Mouse (Mus musculus) neural tube, embryonic 10.5 days (tissue): ENCODE measurements around the gene Cep85l.
A peak's percentile ranks its signal among the peaks of the same experiment; 100 is the strongest.

ENCODE experiments used
- DNase-seq: peaks from one replicate; pipeline ENCODE4 v3.0.0-alpha.2; 2017; ENCODE audit warnings: low spot score; ENCODE audit errors: extremely low spot score

The Cep85l gene

DNA sequence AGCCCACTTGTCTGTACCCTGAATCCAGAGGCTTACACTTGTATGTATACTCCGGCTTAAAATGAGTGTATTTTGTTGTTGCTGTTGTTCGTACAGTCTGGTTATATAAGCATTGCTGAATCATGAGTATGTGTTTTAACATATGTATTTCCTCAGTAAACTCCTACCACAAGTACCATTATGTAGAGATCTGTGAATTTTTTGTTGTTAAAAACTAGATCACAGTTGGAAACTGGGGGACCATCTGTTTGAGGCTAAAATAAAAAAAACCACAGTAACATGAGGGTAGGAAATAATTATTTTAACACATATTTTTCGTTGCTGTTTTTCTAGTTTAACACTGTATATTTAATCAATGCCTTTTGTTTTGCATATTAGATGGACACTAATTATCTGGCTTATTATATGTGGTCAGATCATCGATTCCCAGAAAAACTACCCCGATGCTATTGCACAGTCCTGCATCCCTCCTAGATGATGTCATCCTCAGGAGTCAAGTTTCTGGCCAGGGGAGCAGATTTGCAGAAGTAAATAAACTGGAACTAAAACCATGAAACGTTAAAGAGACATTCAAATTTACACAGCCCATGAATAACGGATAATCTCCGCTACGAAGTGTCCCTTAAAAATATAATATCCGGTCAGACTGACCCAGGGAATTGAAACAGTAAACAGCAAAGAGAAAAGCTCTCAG lies 18.2 kb upstream of the Cep85l start:
- DNase-seq = no peak

DNA sequence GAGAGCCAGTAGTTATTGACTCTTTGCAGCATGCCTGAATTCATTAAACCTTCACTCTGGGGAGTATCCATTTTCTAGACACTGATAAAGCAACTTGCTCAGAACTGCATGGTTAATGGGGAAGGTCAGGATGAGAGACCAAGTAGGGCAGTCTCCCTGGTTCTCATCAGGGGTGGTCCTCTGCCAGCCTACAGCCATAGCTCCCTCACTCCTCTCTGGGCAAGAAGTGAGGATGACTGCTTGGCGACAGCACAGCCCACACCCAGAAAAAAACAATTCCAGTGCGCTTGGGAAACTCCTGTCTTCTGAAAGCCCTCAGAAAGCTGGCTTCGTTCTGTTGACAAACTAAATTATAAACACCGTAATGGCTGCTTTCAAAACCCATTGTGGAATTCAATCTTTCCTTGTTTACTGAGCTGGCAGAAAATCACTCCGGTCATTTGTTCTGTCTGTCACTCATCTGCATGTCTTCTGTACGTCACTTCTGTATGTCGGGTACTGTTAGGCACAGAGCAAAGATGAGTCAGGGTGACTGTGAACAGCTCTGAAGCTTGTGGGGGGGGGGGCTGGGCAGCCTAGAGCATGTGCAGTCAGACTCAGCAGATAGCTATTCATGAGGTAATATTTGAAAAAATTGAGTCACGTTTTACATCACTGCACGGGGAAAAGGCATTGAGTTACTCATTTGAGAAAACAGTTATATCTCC lies 15.3 kb upstream of the Cep85l start:
- no peak for DNase-seq

DNA sequence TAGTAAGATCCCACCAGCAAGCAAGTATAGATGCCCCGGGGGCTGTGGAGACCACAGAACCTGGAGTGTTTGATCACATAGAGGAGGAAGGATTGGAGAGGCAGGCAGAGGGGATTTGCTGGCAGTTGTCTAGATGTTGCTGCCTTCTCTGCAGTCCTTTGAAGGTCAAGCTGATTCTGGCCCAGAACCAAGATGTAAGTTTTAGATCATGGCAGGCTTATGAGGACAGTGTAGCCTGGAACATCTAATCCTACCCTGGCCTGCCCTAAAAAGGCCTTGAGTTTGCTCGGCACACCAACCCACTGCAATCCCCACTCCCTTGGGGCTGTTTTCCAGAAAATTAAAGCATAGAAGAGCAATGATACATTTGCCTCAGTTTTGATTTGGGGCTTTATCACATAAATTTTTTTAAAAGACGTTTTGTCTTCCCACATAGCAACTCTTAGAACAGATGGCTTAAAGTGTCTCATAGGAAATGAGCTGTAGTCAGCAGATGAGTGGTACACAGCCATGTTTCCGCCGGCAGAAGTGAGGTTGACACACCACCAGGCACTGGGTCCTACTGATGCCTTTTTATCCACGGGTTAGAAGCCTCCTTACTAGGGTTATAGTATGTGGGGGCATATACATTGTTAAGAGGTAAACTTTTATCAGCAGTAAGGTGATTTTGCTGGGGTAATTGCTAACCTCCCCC lies 8.6 kb upstream of the Cep85l start:
- DNase-seq = no peak

DNA sequence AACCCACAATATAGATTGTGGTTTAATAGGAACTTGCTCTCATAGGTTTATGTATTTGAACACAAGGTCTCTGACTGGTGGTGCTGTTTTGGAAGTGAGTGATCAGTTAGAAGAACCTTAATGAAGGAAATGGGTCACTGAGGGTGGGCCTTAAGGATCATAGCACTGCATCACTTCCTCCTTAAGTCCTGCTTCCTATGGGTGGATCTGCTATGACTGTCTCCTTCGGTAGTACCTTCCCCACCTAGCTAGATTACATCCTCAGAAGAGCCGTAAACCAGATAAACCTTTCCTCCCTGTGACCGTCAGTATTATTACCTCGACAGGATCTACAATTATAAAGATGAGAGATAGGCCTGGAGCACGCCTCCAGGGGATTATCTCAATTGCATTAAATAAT lies 5.7 kb upstream of the Cep85l start:
- no peak for DNase-seq

DNA sequence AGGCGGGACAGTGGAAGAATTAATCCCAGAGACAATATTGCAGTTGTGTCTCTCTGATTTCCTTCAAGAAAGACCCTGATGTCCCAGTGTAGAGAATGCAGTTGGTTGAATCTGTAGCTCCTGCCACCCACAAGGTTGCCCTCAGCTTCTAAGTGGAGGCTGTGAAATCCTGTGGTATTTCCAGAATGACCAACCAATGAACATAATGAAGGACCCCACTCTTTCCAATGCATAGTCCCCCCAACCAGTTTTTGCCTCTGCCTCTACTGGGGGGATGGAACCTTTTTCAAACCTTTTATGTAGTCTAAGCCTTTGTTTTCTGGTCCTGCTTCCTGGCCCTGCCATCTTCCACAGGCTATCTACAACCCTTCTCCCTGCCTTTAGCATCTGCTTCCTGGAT lies 5.1 kb upstream of the Cep85l start:
- no peak for DNase-seq

DNA sequence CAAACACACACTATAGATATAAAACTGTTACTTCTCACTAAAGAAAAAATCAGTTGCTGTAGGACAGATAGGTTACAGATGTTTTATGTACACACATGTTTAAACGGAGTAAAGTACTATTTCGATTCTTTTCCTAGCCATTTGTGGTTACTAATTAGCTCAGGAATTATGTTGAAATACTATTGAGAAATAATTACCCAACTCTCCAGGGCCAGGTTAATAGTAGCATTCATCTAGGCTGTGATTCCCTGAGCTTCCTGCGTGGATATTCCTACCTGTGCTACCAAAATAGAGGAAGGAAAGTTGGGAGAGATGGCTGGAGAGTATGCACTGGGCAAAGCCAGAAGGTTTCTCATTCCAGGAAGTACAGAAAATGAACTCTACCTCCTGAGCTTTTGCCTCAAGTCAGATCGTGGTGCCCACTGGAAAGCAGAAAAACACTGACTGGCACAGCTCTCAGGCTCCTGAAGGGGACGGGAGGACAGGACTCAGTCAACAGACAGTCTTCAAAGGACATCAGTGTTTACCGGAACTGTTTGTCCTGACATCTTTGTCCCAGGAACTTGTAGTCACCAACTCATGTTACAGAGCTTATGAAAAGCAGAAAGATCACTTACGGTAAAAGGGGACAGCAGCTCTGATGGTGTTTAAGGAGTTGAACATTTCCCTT lies 3.1 kb upstream of the Cep85l start:
- no peak for DNase-seq

DNA sequence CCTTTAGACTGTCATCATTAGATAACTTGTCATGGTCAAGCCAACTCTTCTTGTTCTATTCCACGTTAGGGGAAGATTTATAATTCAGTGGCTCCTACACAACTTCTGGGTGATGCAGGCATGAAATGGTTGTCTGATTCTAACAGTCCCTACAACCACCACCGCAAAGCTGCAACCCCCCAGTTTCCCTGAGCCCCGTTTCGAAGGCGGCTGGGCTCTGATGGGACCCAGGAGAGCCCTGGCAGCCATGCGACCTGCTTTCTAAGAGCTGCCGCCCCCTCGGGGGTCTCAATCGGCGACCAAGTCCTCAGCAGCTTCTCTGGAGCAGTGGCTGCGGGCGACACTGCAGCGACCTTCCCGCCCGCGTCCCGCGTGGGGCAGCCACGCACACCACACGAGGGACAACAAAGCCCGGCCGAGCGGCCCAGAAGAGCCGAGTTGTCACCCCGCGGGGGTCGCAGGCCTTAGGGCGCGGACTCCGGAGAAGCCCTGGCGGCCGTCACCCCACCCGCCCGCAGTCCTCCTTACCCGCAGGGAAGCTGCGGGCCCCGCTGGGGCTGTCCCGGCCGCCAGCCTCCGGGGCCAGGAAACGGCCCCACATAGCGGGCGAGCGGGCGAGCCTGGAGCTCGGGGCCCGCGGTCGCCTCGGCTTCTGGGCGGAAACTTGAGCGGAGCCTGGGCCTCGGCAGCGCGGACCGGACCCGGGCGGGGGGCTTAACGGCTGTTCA lies 602 bp downstream of the Cep85l start:
- peak; percentile 75 for DNase-seq

DNA sequence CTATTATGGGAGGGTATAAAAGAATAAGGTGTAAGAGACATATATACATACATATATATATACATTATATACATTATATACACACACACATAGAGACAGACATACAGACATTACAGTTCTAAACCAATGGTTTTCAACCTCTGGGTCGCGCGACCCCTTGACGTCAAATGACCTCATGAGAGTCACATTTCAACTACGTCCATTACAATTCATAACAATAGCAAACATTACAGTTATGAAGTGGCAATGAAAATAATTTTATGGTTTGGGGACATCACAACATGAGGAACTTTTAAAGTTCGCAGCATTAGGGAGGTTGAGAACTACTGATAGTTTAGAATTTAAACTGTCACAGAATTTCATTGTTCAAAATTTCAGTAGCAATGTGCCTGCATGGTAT lies 1.5 kb downstream of the Cep85l start:
- DNase-seq = no peak

DNA sequence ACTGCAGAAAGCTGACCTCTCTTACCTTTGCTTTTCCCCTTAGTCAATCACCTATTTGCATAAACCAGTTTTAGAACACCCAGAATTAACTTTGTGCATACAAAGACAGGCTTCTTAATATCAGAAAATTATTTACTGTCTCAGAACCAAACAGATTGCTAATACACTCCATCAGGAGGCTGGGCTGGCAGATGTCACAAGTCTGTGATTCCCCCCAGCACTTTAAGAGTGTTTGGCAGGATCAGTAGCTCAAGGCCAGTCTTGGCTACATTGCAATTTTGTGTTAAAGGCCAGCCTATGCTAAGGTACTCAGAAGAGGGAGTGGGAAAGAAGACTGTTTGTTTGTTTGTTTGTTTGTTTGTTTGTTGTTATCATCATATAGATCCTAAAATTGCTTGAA lies 2.7 kb downstream of the Cep85l start:
- no peak for DNase-seq

DNA sequence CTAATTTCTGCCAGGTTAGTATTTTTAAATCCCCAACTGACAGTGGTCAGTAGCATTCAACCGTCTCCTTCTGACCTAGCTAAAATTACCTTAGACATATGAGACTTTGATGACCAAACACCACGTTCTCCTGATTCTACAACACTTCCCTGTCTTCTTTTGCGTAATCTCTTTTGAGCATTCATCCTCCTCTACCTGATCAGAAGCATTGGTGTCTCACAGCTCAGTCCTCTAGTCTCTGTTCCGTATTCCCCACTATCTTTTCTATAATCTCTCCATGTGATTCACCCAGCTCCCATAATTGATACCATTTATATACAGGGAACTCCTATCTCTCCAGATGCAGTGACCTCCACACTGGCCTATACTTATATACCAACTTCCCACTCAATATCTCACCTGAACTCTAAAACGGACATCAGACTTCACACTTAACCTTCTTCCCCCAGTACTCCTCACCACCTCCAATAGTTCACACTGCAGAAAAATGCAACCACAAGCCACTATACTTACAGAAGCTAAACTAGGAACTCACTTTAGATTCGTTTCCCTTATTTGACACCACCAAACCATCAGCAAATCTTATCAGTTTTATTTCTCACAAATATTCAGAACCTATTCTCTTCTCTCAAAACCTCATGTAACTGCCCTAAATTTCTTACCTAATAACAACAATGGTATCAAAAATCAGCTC lies 5.7 kb downstream of the Cep85l start:
- no peak for DNase-seq

DNA sequence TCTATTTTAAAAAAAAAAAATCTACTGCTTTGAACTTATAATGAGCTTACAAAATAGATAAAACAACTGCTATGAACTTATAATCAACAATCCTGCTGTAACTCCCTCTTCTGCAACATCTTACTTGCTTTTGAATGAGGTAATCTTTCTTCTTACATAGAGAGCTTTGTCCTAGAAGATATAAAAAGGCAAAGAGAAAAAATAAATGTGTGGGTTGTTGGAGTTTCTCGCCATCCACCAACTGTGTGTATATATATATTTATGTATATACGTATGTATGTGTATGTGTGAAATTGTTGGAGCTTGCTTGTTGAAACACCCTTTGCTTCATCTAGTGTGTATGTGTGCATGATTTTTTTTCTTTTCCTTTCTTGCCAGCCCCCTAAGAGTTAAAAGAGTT lies 12.5 kb downstream of the Cep85l start:
- DNase-seq = no peak

DNA sequence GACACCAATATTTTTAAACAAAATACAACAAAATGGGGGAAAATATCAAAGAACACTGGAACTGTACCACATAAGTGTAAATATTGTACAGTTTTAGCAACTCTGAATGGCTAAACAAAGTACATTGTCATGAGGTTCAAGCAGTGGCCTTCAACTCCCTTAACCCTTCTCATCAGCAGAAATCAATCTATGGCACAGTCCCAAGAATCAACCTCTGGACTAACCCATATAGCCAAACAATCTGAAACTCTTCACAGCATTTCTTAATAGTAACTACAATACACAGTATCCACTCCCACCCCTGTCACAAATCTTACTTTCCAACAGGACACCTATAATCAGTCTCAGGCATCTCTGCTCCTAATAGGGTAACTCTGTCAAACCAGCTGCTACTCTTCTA lies 15.4 kb downstream of the Cep85l start:
- DNase-seq = no peak

DNA sequence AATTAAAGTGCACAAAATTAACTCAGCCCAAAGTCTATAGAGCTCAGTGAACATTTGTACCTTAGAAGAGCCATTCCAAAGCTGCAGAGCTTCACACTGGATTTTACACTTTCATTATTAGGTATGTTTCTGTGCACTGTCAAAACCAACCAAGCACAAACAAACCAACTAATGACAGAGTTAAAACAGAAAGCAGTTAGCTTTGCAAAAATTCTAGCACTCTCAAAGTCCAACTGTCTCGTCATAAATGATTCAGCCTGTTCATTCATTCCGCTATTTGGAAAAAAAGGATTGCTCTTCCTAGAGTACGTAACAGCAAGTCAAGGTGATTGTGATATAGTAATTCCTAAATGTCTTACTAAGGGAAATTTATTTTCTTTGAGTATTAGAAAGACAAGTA lies 20.7 kb downstream of the Cep85l start:
- no peak for DNase-seq

DNA sequence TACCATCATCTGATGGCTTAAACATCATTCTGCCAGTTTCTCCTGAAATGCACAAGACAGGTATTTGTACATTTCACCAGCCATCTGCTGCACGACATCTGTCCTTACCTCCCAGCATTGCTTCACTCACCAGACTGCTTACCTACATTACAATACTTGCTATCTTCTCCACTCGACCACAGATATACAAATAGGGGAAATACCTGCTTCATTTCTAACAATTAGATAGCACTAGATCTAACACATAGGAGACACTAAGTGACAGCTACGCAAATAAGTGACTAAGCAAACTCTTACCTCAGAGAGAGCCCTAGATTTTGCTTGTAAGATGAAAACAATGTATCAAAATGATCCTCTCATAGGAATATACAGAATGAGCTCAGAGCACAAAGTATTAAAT lies 26.1 kb downstream of the Cep85l start:
- no peak for DNase-seq

DNA sequence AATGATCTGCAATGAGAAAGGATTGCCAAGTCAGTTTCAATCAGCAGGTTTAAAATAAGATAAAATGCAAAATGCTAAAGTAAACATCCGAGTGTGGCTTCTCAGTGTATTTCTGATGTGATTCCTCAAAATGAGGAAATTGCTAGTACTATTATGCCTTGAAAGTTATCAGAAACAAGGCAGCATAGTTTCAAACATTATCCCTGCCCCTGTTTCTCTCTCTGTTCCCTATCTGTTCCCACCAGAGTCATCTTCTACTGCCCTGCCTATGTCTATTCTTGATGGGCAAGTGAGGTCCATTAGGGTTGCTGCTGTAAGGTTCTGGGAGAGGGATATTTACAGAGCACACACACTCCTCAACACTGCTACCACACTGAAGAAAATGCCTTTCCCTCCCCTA lies 30.5 kb downstream of the Cep85l start:
- no peak for DNase-seq

DNA sequence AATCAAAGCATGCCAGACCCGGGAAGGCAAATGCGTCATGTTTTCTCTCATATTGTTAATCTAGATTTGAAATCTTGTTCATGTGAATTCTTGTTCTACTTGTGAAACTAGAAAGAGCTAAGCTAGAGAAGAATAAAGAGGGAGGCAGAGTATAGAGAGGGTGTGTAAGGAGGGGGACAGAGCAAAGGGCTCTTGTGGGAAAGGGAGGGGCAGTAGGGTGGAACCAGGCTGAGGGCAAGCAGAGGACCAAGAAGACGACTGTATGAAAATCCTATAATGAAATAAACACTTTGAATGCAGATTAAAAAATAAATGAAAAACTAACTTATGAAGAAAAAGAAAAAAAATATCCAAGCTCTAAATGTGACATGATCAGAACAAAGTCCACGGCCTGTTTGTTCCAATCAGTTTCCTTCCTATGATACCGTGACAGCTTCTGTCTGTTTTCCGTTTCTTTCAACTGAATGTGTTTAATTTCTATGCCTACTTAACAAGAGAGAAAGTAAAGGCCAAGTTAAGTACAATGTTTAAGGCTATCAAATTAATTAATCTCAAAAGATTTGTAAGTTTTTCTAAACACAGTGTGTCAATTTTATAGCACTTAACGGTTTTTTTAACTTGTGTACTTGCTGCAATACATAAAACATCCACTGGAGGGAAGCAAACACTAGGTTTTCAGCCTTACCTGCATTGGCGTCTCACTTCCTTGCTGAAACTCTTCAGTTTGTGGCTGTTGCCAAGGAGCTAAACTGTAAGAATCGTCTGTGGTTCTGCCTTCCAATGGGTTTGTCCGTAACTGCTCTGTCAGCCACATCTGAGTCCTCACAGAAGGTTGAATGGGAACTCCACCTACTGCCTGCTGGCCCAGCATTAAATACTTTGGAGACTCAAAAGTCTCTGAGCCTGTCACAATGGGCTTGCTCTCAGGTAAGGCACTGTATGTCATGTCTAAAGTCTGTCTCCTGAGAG lies 31.7 kb downstream of the Cep85l start:
- peak; percentile 24 for DNase-seq

DNA sequence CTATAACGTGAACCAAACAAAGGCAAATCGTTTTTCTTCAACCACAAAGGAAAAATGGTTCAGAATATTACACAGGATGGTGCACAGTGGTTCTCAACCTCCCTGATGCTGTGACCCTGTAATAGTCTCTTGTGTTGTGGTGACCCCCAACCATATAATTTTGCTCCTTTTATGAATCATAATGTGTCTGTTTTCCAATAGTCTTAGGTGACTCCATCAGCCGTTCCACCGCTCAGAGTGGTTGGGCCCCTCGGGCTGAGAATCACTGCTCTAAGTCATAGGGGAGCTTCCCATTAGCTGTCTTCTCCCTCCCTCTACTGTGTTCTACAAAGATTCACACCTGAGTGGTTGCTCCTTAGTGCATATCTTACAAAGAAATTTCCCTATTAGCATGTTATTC lies 32.8 kb downstream of the Cep85l start:
- DNase-seq = no peak

DNA sequence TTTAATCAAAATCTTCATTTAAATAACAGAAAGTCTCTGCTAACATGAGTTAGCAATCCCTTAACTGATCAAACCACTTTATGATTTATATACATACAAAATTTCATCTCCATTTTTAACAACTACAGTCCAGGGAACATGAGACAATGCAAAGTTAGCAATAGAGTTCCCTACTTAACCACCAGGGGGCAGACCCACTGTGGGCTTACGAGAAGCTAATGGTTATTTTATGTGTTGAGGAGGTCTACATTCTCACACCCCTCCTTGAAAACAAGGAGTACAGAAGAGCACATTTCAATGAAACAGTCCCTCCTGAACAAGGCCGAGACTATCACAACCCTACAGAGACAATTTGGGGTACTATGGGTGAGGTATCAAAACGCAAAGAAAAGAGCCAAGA lies 33.2 kb downstream of the Cep85l start:
- peak; percentile 31 for DNase-seq

DNA sequence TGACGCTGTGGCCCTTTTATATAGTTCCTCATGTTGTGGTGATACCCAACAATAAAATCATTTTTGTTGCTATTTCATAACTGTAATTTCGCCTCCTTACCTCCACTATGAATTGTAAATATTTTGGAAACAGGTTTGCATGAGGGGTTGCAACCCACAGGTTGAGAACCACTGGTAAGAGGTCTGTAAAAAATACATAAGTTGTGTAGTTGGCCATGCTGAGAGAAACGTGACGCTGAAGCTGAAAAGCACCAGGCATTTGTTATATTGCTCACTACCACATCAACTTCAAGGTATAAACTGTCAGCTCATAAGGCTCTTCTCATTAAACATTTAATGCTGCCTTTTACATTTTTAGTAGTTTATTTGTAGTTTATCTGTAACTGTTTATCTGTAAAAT lies 34.2 kb downstream of the Cep85l start:
- no peak for DNase-seq

DNA sequence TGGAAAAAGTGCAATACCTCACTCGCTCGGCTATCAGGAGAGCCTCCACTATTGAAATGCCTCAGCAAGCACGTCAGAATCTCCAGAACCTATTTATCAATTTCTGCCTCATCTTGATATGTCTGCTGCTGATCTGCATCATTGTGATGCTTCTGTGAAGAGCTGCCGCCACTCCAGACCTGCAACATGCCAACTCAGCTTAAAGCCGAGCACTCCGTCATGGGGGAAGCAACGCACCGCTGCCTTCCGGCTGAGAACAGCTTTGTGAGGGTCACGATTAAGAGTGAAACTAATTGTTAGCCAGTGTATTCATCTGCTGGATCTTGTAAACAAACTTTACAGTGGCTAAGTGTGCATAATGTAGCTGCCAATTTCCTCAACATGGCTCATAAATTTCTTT lies 35.9 kb downstream of the Cep85l start:
- no peak for DNase-seq
